In genomic region chr14:12139643-12140481, GRCm38 (mm10) we compare ENCODE assay signal across 7 mouse cellular contexts.
DNase-seq lines count a peak whose midpoint lies in the region; ATAC-seq and TF ChIP-seq lines count a peak whose summit lies in the region.

No protein-coding gene starts in this region.

- H3K9ac ChIP-seq in MEL (ENCODE audit: control insufficient read depth, low read depth, low read length, poor library complexity, severe bottlenecking): no peak overlapping the region
- no peak overlapping the region for H3K9ac ChIP-seq in hindbrain, embryonic 13.5 days

- no peak overlapping the region for H3K27ac ChIP-seq in MEL (ENCODE audit: control insufficient read depth, low read depth, low read length)
- no peak overlapping the region for H3K27ac ChIP-seq in forebrain, embryonic 10.5 days
- H3K27ac ChIP-seq in hindbrain, embryonic 13.5 days: no peak overlapping the region

- TF ChIP-seq POLR2A in MEL (IDR thresholded peaks at IDR 0.05; ENCODE audit: control insufficient read depth in 1 of 2, insufficient read depth in 1 of 2, low read depth in 1 of 2, low read length in 2 of 2, poor library complexity in 1 of 2): no peak
- TF ChIP-seq POLR2A in brain, embryonic 14.5 days (IDR thresholded peaks at IDR 0.05; ENCODE audit: borderline replicate concordance, extremely low read depth, insufficient read depth, insufficient read length, poor library complexity, severe bottlenecking): no peak

- H3K9me3 ChIP-seq in MEL (replicated peaks; ENCODE audit: insufficient read depth, low read length): no peaks in the 10 kb centered on the region
- H3K9me3 ChIP-seq in forebrain, embryonic 10.5 days: 0 out of 2 replicates have a peak, but pooled peaks cover 2% of the 10 kb centered on the region
- no peaks in the 10 kb centered on the region for H3K9me3 ChIP-seq in hindbrain, embryonic 13.5 days

- no peaks in the 10 kb centered on the region for H3K79me2 ChIP-seq in MEL (ENCODE audit: control insufficient read depth, insufficient read depth, low read length, poor library complexity)

- no peaks in the 10 kb centered on the region for H3K27me3 ChIP-seq in MEL (ENCODE audit: control insufficient read depth in 1 of 2, insufficient read depth in 2 of 2, low read length in 2 of 2)
- H3K27me3 ChIP-seq in forebrain, embryonic 10.5 days (ENCODE audit: poor library complexity, severe bottlenecking): peaks cover 8% of the 10 kb centered on the region; the same call in 1 of the 2 replicates
- H3K27me3 ChIP-seq in hindbrain, embryonic 13.5 days: no peaks in the 10 kb centered on the region

- DNase-seq in MEL (ENCODE audit: low read depth, low spot score): peak; percentile 14
- peak; percentile 93 for DNase-seq in brain, embryonic 14.5 days (ENCODE audit: low read depth)
- peak; percentile 34 for DNase-seq in forebrain, embryonic 10.5 days (ENCODE audit: extremely low spot score, low spot score)
- DNase-seq in layer of hippocampus, postnatal 10 days (ENCODE audit: low spot score in 2 of 2): peak; percentile 37 to 61
- peak; percentile 81 for DNase-seq in lung, postnatal 36 days
- DNase-seq in skeletal muscle tissue, adult 2 months (ENCODE audit: low read depth, low spot score): peak; percentile 54

- peak; percentile 38 for TF ChIP-seq RAD21 in MEL (IDR thresholded peaks at IDR 0.05; ENCODE audit: low read depth, low read length)

- TF ChIP-seq CTCF in MEL (IDR thresholded peaks at IDR 0.05 in 2 of 3, conservative IDR thresholded peaks at IDR 0.05 in 1 of 3; ENCODE audit: control insufficient read depth in 1 of 3, insufficient read depth in 1 of 3, low read depth in 2 of 3, low read length in 3 of 3, poor library complexity in 1 of 3, severe bottlenecking in 1 of 3): peak in 1 of 3 experiments; percentile 30; a peak in 1 of 6 replicates
- TF ChIP-seq CTCF in brain, embryonic 14.5 days (IDR thresholded peaks at IDR 0.05; ENCODE audit: borderline replicate concordance, extremely low read depth, insufficient read depth, insufficient read length): peak; percentile 56; the same call in 1 of the 2 replicates

- H3K36me3 ChIP-seq in MEL (ENCODE audit: control insufficient read depth in 1 of 2, insufficient read depth in 2 of 2, low read length in 2 of 2): no peaks in the 10 kb centered on the region
- peaks cover 12% of the 10 kb centered on the region for H3K36me3 ChIP-seq in forebrain, embryonic 10.5 days (replicated peaks)
- H3K36me3 ChIP-seq in hindbrain, embryonic 13.5 days: no peaks in the 10 kb centered on the region

- H3K4me1 ChIP-seq in MEL (ENCODE audit: control insufficient read depth in 1 of 2, insufficient read depth in 2 of 2, low read length in 2 of 2): no peaks in the 10 kb centered on the region
- peaks cover 22% of the 10 kb centered on the region for H3K4me1 ChIP-seq in forebrain, embryonic 10.5 days
- peaks cover 33% of the 10 kb centered on the region for H3K4me1 ChIP-seq in hindbrain, embryonic 13.5 days (replicated peaks)

- no peak for TF ChIP-seq EP300 in MEL (IDR thresholded peaks at IDR 0.05; ENCODE audit: low read depth in 1 of 2, low read length in 2 of 2)

- H3K4me2 ChIP-seq in hindbrain, embryonic 13.5 days: peak overlapping the region; percentile 31; the same call in 1 of the 2 replicates

- WGBS in forebrain, embryonic 10.5 days: 58% methylated on average over 18 of the region's 18 CpGs
- WGBS in hindbrain, embryonic 13.5 days: 44% methylated on average over 18 of the region's 18 CpGs

- H3K4me3 ChIP-seq in MEL (ENCODE audit: control insufficient read depth in 1 of 2, insufficient read depth in 1 of 2, low read depth in 2 of 2, low read length in 2 of 2): no peak overlapping the region
- H3K4me3 ChIP-seq in forebrain, embryonic 10.5 days: no peak overlapping the region
- no peak overlapping the region for H3K4me3 ChIP-seq in hindbrain, embryonic 13.5 days

- peak; percentile 79 for ATAC-seq in hindbrain, embryonic 13.5 days (ENCODE audit: low FRiP score)

TF ChIP-seq in MEL, 35 proteins besides CTCF, POLR2A, EP300 and RAD21:
- TF ChIP-seq SMC3 (IDR thresholded peaks at IDR 0.05; ENCODE audit: low read depth, low read length) (peak; percentile 22; the same call in 1 of the 2 replicates), ELF1 (IDR thresholded peaks at IDR 0.05; ENCODE audit: low read depth, low read length) (no peak), BHLHE40 (IDR thresholded peaks at IDR 0.05; ENCODE audit: borderline replicate concordance, low read depth, low read length) (no peak), MYB (IDR thresholded peaks at IDR 0.05; ENCODE audit: low read depth, low read length) (no peak)

Comparison
In these comparisons a context has a peak if more than half of its experiments do, and no peak if none do; other contexts are left out.
1. DNase-seq: peak in every context shown above with its lines; median percentile 93 in brain, embryonic 14.5 days; 81 in lung, postnatal 36 days; 54 in skeletal muscle tissue, adult 2 months; 49 in layer of hippocampus, postnatal 10 days; 34 in forebrain, embryonic 10.5 days; 14 in MEL.